Mouse (Mus musculus) brain, adult 2 months (tissue): ENCODE data around the gene Ralgps2.

Experiments
- DNase-seq: peaks from one replicate; pipeline ENCODE4 v3.0.0; 2011; ENCODE audit warnings: low read depth, low spot score

The Ralgps2 gene

GRCm38 (mm10) chr1:156939251-156940141 is at the start of gene Ralgps2:
Gene Ralgps2, minus strand, starts transcription at chr1:156939626.
- peak; percentile 79 for DNase-seq

GRCm38 (mm10) chr1:156987576-156987975 is 48.1 kb upstream of the Ralgps2 start:
- no peak for DNase-seq

- no peak for DNase-seq
Observed at GRCm38 (mm10) chr1:156986641-156987345, 47.4 kb upstream of the Ralgps2 start.

- DNase-seq: no peak
Observed at GRCm38 (mm10) chr1:156985657-156986640, 46.5 kb upstream of the Ralgps2 start.

GRCm38 (mm10) chr1:156983009-156983870 is 43.8 kb upstream of the Ralgps2 start:
- DNase-seq: no peak

GRCm38 (mm10) chr1:156981975-156982374 is 42.5 kb upstream of the Ralgps2 start:
- no peak for DNase-seq

GRCm38 (mm10) chr1:156979722-156980121 is 40.3 kb upstream of the Ralgps2 start:
- DNase-seq: no peak

GRCm38 (mm10) chr1:156978656-156979055 is 39.2 kb upstream of the Ralgps2 start:
- no peak for DNase-seq

GRCm38 (mm10) chr1:156973857-156974256 is 34.4 kb upstream of the Ralgps2 start:
- no peak for DNase-seq

- DNase-seq: no peak
Observed at GRCm38 (mm10) chr1:156972391-156972790, 33.0 kb upstream of the Ralgps2 start.

- DNase-seq: no peak
Observed at GRCm38 (mm10) chr1:156971206-156971811, 31.9 kb upstream of the Ralgps2 start.

- no peak for DNase-seq
Observed at GRCm38 (mm10) chr1:156970641-156971040, 31.2 kb upstream of the Ralgps2 start.

GRCm38 (mm10) chr1:156968107-156968506 is 28.7 kb upstream of the Ralgps2 start:
- no peak for DNase-seq

- DNase-seq: no peak
Observed at GRCm38 (mm10) chr1:156964586-156964932, 25.1 kb upstream of the Ralgps2 start.

- peak; percentile 35 for DNase-seq
Observed at GRCm38 (mm10) chr1:156963871-156964585, 24.6 kb upstream of the Ralgps2 start.

- DNase-seq: no peak
Observed at GRCm38 (mm10) chr1:156961481-156962265, 22.2 kb upstream of the Ralgps2 start.

GRCm38 (mm10) chr1:156959004-156959403 is 19.6 kb upstream of the Ralgps2 start:
- no peak for DNase-seq

GRCm38 (mm10) chr1:156957360-156957759 is 17.9 kb upstream of the Ralgps2 start:
- DNase-seq: no peak
